ENCODE assay signal across 10 mouse cellular contexts in the genomic region with DNA sequence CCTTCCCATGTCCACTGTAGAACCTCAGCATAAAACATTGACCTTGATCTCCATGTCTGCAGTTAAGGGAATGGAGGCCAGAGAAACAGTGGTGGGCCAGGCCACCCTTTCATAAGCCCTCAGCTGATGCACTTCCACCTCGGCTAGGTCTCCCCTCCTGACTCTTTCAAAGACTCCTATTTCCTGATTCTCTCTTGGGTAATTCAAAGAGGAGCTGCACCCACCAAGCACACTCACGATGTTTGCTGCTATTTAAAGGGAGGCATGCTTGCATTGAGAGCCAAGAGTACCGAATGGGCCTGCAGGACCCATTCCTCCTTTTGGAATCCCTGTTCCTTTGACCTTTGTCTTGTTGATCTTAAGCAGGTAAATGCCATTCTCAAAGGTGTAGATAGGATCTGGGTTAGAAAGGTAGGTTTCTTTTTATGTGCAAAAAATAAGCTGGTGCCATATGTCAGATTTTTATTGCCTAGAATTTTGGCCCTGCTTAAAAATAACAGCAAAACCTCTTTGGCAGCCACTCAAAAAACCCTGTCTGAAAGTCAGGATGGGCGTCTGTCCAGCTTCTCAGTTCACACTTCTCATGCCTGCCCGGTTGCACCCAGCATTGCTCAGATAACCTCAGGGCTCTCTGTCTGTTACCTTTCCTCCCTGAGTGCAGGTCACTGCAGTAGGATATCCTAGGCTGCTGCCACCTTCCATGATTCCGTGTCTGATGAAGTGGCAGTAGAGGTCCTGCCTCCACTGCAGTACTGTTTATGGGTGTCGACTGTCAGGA.
DNase-seq lines count a peak whose midpoint lies in the region; ATAC-seq lines count a peak whose summit lies in the region.
"Had no signal": no experiment of that assay in that cellular context is flagged by ENCODE, and none has a peak within 500 bp of the region (broad histone marks: within the 10 kb centered on the region; RNA-seq: fewer than 3 reads in every experiment).

No protein-coding gene starts in this region.

- H3K4me2 ChIP-seq in heart, embryonic 12.5 days, result peak overlapping the region; percentile 24; the same call in 1 of the 2 replicates
- H3K4me2 ChIP-seq: hindbrain, embryonic 15.5 days; neural tube, embryonic 13.5 days had no signal

- H3K9me3 ChIP-seq in heart, embryonic 12.5 days (replicated peaks), result no peaks in the 10 kb centered on the region
- H3K9me3 ChIP-seq: hindbrain, embryonic 15.5 days; neural tube, embryonic 13.5 days had no signal

- no peak overlapping the region for H3K4me3 ChIP-seq in heart, embryonic 12.5 days
- H3K4me3 ChIP-seq: hindbrain, embryonic 15.5 days; neural tube, embryonic 13.5 days had no signal

- 37% methylated on average over 7 of the region's 7 CpGs for WGBS in heart, embryonic 12.5 days

- H3K9ac ChIP-seq in heart, embryonic 12.5 days, result no peak overlapping the region
- H3K9ac ChIP-seq: hindbrain, embryonic 15.5 days; liver, embryonic 14.5 days; neural tube, embryonic 13.5 days had no signal

- no peaks in the 10 kb centered on the region for H3K36me3 ChIP-seq in heart, embryonic 12.5 days
- H3K36me3 ChIP-seq: hindbrain, embryonic 15.5 days; neural tube, embryonic 13.5 days had no signal

- peak overlapping the region; percentile 57 for H3K27ac ChIP-seq in heart, embryonic 12.5 days (ENCODE audit: poor library complexity, severe bottlenecking)
- H3K27ac ChIP-seq: hindbrain, embryonic 15.5 days; liver, embryonic 14.5 days; neural tube, embryonic 13.5 days had no signal

- peaks cover 42% of the 10 kb centered on the region for H3K4me1 ChIP-seq in heart, embryonic 12.5 days (replicated peaks)

- DNase-seq in ovary, postnatal 36 days (ENCODE audit: low spot score), result peak; percentile 23
- no peak for DNase-seq in ovary, postnatal 10 days (ENCODE audit: low spot score)
- peak; percentile 82 for DNase-seq in cerebellum, adult 8-10 months
- peak; percentile 41 for DNase-seq in lung, postnatal 14 days
- DNase-seq in embryo, embryonic 11 days, result no peak
- DNase-seq in layer of hippocampus, adult 8-10 months (ENCODE audit: low spot score in 2 of 2), result no peak

- no peaks in the 10 kb centered on the region for H3K27me3 ChIP-seq in heart, embryonic 12.5 days (replicated peaks)
- H3K27me3 ChIP-seq: hindbrain, embryonic 15.5 days; neural tube, embryonic 13.5 days had no signal

- no peak for ATAC-seq in heart, embryonic 12.5 days (ENCODE audit: insufficient number of reproducible peaks, low FRiP score)

Comparison
In these comparisons a context has a peak if more than half of its experiments do, and no peak if none do; other contexts are left out.
1. DNase-seq: peak in ovary, postnatal 36 days (single experiment), cerebellum, adult 8-10 months (single experiment) and lung, postnatal 14 days (single experiment); none in ovary, postnatal 10 days (single experiment), embryo, embryonic 11 days (single experiment) and layer of hippocampus, adult 8-10 months (0 of 2).